Mouse (Mus musculus) hindbrain, embryonic 12.5 days (tissue): ENCODE measurements around the gene Calhm1. TPM values are rescaled to one million over a fixed set of nuclear protein-coding genes. Genes with fewer than 3 reads are reported as not detected.

Source experiments
- ATAC-seq: fragments of 200-750 bp; cut with Nextera tagmentation; 2 replicates; pipeline ENCODE4 v1.8.0; 2017; ENCODE audit warnings: moderate TSS enrichment; ENCODE audit not compliant: low FRiP score
- H3K27ac ChIP-seq: fragments of 300-500 bp; sonication (generic); 2 replicates; pipeline ENCODE4 v1.5.1; 2016; ENCODE audit warnings: mild to moderate bottlenecking
- H3K27me3 ChIP-seq: fragments of 300-500 bp; sonication (generic); 2 replicates; pipeline ENCODE4 v1.6.1; 2016; ENCODE audit warnings: mild to moderate bottlenecking
- H3K36me3 ChIP-seq: fragments of 300-500 bp; sonication (generic); 2 replicates; pipeline ENCODE4 v1.6.1; 2016; ENCODE audit warnings: mild to moderate bottlenecking
- H3K4me1 ChIP-seq: fragments of 300-500 bp; sonication (generic); 2 replicates; pipeline ENCODE4 v1.6.1; 2016
- H3K4me2 ChIP-seq: fragments of 300-500 bp; sonication (generic); replicated peaks from 2 replicates; pipeline ENCODE4 v1.6.1; 2016; ENCODE audit warnings: mild to moderate bottlenecking
- H3K4me3 ChIP-seq: fragments of 300-500 bp; sonication (generic); 2 replicates; pipeline ENCODE4 v1.5.1; 2016; ENCODE audit warnings: mild to moderate bottlenecking
- H3K9ac ChIP-seq: fragments of 300-500 bp; sonication (generic); 2 replicates; pipeline ENCODE4 v1.6.1; 2016; ENCODE audit warnings: mild to moderate bottlenecking, moderate library complexity
- H3K9me3 ChIP-seq: fragments of 300-500 bp; sonication (generic); replicated peaks from 2 replicates; pipeline ENCODE4 v1.6.1; 2016; ENCODE audit warnings: mild to moderate bottlenecking
- WGBS: fragments of 180-500 bp; shearing (Covaris S2); methylation state at CpG from one replicate; pipeline ENCODE4 v1.1.7; 2016; 5-methylcytosine and 5-hydroxymethylcytosine counted together
- polyA plus RNA-seq: library from polyadenylated mRNA; unstranded; fragments of >200 nt; fragmentation: Nextera tagmentation; extraction: Ambion mirVana; gene quantifications from 2 replicates; pipeline ENCODE4 v1.2.1, GENCODE M21; 2016

The Calhm1 gene
- polyA plus RNA-seq: not detected in 2 replicates

DNA sequence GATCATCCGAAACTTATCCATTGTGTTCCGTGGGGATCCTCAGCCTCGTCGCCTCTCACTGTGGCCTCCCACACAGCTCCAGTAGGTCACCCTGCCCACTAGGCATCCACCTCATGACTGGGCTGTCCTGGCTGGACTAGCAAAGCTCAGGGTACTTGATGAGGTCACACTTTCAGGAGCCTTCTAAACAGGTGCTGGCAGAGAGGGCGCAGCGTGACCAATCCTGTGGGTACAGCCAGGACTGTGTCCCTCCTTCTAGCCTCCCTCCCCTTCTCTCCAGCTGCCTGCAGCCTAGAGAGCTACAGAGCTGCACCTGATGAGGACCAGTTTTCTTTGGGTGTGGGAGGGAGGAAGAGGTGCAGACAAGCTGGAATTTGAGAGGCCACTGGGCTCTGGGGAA is at the start of gene Calhm1:
Calhm1 (minus strand) TSS at position 101 of the 400 bp plus-strand sequence.
- 88% methylated on average over 6 of the region's 6 CpGs for WGBS
- Histone ChIP-seq H3K4me3 (no peak within 1 kb of the TSS), H3K4me2 (no peak within 1 kb of the TSS), H3K27ac (no peak within 1 kb of the TSS), H3K36me3 (no peaks in the 10 kb centered on the region), H3K27me3 (peaks cover 6% of the 10 kb centered on the region; the same call in 1 of the 2 replicates), H3K4me1 (no peaks in the 10 kb centered on the region), H3K9me3 (no peaks in the 10 kb centered on the region), H3K9ac (no peak within 1 kb of the TSS)
- ATAC-seq: no peak

DNA sequence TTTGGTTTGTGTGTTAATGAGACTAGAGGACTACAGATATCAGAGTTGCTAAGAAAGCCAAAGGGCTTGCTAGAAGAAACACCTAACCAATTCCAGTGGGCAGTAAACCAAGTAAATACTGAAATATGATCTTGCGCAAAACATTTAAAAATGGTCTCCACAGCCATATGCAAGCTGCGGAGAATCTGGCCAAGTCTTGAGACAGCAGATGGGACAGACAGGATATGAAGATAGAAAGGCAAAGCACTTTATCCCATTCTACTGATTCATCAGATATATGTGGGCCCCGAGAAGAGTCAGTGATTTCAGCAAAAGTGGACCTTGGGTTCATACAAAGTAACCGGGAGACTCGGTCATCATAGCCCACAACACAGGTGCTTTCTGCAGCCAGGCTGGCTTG is 48.1 kb upstream of the Calhm1 start:
- Histone ChIP-seq H3K4me2 (no peak overlapping the region), H3K9me3 (no peaks in the 10 kb centered on the region), H3K4me1 (peaks cover 5% of the 10 kb centered on the region), H3K9ac (no peak overlapping the region), H3K27me3 (no peaks in the 10 kb centered on the region), H3K27ac (no peak overlapping the region), H3K36me3 (no peaks in the 10 kb centered on the region), H3K4me3 (no peak overlapping the region)
- whole genome bisulfite sequencing: 96% methylated on average over 5 of the region's 5 CpGs
- no peak for ATAC-seq

DNA sequence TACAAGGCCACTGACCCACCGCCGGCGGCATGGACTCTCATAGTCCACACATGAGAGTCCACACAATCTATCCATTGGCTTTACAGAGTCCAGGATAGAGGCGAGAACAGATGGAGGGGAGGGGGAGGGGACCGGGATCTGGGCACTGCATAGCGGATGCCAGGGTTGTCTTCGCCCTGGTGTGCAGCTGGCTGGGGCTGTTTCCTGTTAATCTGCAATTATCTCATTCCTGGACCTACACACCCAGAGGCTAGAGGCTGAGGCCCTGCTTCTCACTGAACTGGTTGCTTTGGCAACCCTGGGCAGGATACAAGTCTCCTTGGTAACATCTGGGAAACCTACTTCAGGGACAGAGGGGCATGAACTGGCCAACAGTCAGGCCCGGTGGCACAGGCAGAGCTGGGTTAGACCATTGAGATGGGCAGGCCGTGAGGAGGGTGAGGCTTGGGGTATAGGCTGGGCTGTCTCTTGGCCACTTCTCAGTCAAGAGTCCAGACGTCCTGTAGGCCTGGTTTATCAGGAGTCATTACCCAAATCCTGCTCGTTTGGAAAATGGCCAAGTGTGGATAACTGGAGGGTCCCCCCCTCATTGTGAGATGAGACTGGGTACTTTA is 44.6 kb upstream of the Calhm1 start:
- Histone ChIP-seq H3K36me3 (no peaks in the 10 kb centered on the region), H3K27ac (peak overlapping the region; percentile 46; the same call in 1 of the 2 replicates), H3K9ac (no peak overlapping the region), H3K4me2 (no peak overlapping the region), H3K4me3 (no peak overlapping the region), H3K27me3 (no peaks in the 10 kb centered on the region), H3K4me1 (peaks cover 19% of the 10 kb centered on the region), H3K9me3 (no peaks in the 10 kb centered on the region)
- peak; percentile 90 for ATAC-seq
- 70% methylated on average over 11 of the region's 11 CpGs for WGBS

DNA sequence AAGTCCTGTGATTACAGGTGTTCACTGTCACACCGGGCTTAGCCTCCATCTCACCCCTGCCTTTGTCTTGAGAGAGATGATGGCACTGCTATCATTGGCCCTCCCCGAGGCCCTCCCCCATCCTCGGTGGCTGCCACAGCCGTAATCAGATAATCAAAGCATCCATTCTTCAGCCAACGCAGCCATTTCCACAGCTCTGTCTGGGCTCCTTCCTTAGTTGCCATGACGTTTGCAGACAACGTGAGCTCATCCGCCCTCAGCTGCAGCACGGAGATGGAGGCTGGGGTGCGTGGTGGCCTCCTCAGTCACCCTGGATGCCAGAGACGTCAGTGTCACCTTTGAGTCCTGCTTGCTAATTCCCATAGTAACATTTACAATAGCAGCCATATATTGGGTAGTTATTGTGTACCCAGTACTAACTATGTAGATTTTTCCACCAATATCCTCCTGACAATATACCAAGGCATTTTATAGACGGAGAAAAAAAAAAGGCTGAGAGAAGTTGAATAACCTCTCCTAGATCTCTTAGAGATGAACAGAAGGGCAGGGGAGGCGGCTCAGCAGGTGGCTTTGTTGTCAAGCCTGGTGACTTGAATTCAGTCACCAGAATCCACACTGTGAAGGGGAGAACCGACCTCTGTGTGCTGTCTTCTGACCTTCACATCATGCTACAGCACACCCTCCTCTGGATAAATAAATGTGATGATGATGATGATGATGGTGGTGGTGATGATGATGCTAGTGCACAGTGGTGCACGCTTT is 42.6 kb upstream of the Calhm1 start:
- Histone ChIP-seq H3K4me2 (no peak overlapping the region), H3K4me1 (peaks cover 19% of the 10 kb centered on the region), H3K4me3 (no peak overlapping the region), H3K36me3 (no peaks in the 10 kb centered on the region), H3K27ac (no peak overlapping the region), H3K27me3 (no peaks in the 10 kb centered on the region), H3K9me3 (peaks cover 6% of the 10 kb centered on the region; the same call in 1 of the 2 replicates), H3K9ac (no peak overlapping the region)
- WGBS: 44% methylated on average over 15 of the region's 15 CpGs
- no peak for ATAC-seq

DNA sequence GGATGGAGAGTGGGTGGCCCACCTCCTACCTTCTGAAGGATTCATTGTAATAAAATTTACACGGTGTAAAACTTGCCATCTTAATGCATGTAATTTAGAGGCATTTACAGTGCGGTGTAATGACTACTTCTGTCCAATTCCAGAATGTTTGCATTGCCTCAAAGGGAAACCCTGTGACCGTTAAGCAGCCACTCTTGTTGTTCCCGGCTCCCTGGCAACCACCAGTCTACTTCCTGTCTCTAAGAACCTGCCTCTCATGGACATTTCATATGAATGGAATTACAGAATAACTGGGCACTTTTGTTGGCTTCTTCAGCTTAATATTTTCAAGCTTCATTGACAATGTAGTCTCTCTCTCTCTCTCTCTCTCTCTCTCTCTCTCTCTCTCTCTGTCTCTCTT is 40.7 kb upstream of the Calhm1 start:
- H3K27ac ChIP-seq: no peak overlapping the region
- no peak overlapping the region for H3K4me2 ChIP-seq
- H3K4me3 ChIP-seq: no peak overlapping the region
- H3K9me3 ChIP-seq: peaks cover 6% of the 10 kb centered on the region; the same call in 1 of the 2 replicates
- no peak for ATAC-seq
- peaks cover 23% of the 10 kb centered on the region for H3K4me1 ChIP-seq
- peaks cover 17% of the 10 kb centered on the region for H3K27me3 ChIP-seq
- no peaks in the 10 kb centered on the region for H3K36me3 ChIP-seq
- H3K9ac ChIP-seq: no peak overlapping the region
- WGBS: 62% methylated on average over 4 of the region's 4 CpGs

DNA sequence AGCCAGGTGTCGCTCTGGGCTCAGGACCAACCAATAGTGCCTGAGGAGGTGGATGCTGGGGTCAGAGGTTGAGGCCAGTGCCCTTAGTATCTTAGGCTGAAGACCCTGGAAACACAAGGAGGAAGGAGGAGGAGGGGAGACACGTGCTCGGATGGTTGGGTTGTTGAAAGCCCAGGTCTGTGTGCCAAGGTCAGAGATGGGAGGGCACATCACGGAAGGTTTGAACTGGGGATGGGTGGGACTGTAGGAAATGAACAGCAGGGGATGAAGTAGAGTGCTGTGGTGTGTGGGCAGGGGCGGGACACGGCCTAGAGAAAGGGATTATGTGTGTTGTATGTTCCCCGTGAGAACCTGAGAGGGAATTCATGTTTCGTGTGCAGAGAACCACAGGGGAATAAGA is 40.2 kb upstream of the Calhm1 start:
- Histone ChIP-seq H3K9me3 (peaks cover 6% of the 10 kb centered on the region; the same call in 1 of the 2 replicates), H3K4me1 (peaks cover 28% of the 10 kb centered on the region)
- WGBS: 57% methylated on average over 8 of the region's 8 CpGs

DNA sequence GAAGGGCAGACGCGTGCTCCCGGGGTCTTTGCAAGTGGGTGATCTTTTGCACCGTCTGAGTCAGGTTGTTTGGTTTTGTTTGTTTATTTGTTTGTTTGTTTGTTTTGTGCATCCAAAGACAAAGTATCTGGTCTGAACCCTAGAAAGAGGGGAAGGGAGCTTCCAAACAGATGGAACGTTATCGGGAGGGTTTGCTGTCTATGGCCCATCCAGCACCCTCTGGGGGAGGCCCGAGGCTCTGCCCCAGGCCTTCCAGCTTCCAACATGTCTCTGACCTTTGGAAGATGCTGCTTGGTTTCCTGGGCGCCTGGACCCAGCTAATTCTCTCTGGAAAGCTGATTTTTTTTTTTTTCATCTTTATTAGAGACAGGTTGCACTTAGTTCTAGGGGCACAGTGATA is 36.0 kb upstream of the Calhm1 start:
- WGBS: 14% methylated on average over 8 of the region's 8 CpGs
- Histone ChIP-seq H3K9me3 (peaks cover 6% of the 10 kb centered on the region; the same call in 1 of the 2 replicates), H3K27me3 (peaks cover 37% of the 10 kb centered on the region), H3K9ac (0 out of 2 replicates have a peak overlapping the region, but pooled peaks have one; percentile 75), H3K4me2 (peak overlapping the region; percentile 99), H3K36me3 (no peaks in the 10 kb centered on the region), H3K27ac (no peak overlapping the region), H3K4me3 (peak overlapping the region; percentile 75), H3K4me1 (peaks cover 20% of the 10 kb centered on the region)
- no peak for ATAC-seq

More for the DNA sequence above, 40.2 kb upstream of the Calhm1 start:
- H3K36me3 ChIP-seq: no peaks in the 10 kb centered on the region
- peaks cover 22% of the 10 kb centered on the region for H3K27me3 ChIP-seq
- H3K9ac ChIP-seq: no peak overlapping the region
- no peak overlapping the region for H3K4me3 ChIP-seq
- no peak for ATAC-seq
- H3K4me2 ChIP-seq: no peak overlapping the region
- H3K27ac ChIP-seq: 0 out of 2 replicates have a peak overlapping the region, but pooled peaks have one; percentile 17

DNA sequence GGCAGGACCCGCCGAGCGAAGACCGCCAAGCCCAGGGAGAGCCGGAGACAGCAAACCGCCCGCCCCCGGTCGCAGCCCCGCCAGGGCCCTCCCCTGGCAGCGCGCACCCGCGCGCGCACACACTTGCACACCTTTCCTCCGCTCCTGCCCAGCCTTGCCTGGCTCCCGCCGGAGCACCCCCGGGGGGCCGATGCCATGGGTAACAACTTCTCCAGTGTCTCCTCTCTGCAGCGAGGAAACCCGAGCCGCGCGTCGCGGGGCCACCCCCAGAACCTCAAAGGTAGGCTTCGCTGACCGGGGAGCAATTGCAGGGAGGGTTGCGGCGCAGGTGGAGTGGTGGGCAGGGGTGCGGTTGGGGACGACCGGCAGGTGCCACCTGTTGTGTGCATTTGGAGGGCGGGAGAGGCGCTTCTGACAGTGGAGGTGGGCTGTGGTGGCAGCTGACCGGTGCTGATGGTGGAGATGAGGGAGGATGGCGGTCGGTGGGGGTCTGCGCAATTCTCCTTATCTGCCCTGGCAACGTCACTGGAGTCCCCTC is 35.3 kb upstream of the Calhm1 start:
- peaks cover 37% of the 10 kb centered on the region for H3K27me3 ChIP-seq
- H3K9me3 ChIP-seq: peaks cover 6% of the 10 kb centered on the region; the same call in 1 of the 2 replicates
- H3K36me3 ChIP-seq: no peaks in the 10 kb centered on the region
- peak overlapping the region; percentile 99 for H3K4me2 ChIP-seq
- H3K9ac ChIP-seq: peak overlapping the region; percentile 75
- WGBS: 1% methylated on average over 42 of the region's 42 CpGs
- 0 out of 2 replicates have a peak, but pooled peaks have one; percentile 27 for ATAC-seq
- peaks cover 16% of the 10 kb centered on the region for H3K4me1 ChIP-seq
- H3K27ac ChIP-seq: peak overlapping the region; percentile 23; the same call in 1 of the 2 replicates
- peak overlapping the region; percentile 75 for H3K4me3 ChIP-seq

DNA sequence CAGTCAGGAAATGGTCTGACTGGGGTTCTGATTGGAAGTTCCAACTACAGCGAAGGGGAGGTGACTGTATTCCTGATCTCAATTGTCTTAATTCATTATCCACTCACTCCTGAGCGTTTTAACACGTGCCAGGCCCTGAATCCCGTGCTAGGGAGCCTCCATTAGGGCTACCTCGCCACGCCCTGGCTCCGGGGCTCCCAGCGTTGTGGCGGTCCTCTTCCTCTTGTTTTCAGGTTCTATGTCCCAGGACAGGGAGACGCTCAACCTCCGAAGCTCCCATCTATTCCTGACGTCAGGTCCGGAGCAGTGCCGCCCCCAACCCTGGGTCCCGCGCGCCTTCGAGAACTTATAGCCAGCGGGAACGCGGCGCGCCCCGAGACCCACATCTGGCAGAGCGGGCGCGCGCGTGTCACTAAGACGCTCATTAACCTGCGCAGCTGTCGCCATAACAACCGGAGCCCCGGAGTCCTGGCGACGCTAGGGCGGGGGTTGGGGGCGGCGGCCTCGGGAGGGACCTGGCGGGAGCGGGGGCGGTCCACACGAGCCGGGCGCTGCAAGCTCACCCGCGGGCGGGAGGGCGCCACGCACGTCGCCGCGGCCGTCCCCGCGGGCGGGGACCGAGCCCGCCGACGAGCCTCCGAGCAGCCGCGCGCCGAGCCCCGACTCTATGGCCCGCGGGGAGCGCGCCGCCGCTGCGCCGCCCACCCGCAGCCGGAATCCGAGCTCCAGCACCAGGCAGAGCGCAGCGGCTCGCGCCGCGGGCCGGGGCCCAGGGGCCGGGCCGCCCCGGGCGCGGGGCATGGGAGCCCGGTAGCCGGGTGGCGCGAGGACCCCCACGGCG is 34.6 kb upstream of the Calhm1 start, which contains the start of gene Neurl1a:
Neurl1a (plus strand) TSS at position 390 of the 841 bp plus-strand sequence.
- H3K27ac ChIP-seq: peak within 1 kb of the TSS; percentile 23; the same call in 1 of the 2 replicates
- H3K36me3 ChIP-seq: no peaks in the 10 kb centered on the region
- peak within 1 kb of the TSS; percentile 99 for H3K4me2 ChIP-seq
- H3K9ac ChIP-seq: peak within 1 kb of the TSS; percentile 75
- H3K27me3 ChIP-seq: peaks cover 37% of the 10 kb centered on the region
- H3K9me3 ChIP-seq: peaks cover 6% of the 10 kb centered on the region; the same call in 1 of the 2 replicates
- ATAC-seq: peak; percentile 71
- WGBS: under 1% methylated on average over 61 of the region's 98 CpGs
- H3K4me1 ChIP-seq: peaks cover 10% of the 10 kb centered on the region
- H3K4me3 ChIP-seq: peak within 1 kb of the TSS; percentile 75

DNA sequence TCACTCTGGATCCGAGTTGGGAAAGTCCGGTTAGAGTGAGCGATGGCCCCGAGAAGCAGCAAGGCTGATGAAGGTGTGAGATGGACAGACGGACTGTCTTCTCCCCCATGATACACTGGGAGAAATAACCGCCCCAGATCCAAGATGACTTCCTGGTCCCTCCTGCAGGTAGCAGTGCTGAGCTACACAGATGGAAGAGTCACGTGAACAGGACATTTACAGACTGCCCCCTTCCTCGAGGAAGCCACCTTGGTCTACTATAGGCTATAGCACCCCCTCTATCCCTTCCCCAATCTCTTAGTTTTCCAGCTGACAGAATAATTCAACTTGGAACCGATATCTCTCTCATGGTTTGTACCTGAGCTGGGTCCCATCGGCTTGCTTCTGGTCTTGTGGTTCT is 33.9 kb upstream of the Calhm1 start:
- no peak overlapping the region for H3K9ac ChIP-seq
- peak; percentile 26; the same call in 1 of the 2 replicates for ATAC-seq
- peaks cover 10% of the 10 kb centered on the region for H3K4me1 ChIP-seq
- peaks cover 41% of the 10 kb centered on the region for H3K27me3 ChIP-seq
- H3K36me3 ChIP-seq: no peaks in the 10 kb centered on the region
- peak overlapping the region; percentile 99 for H3K4me2 ChIP-seq
- peak overlapping the region; percentile 75; the same call in 1 of the 2 replicates for H3K4me3 ChIP-seq
- WGBS: 25% methylated on average over 10 of the region's 10 CpGs
- no peak overlapping the region for H3K27ac ChIP-seq
- peaks cover 6% of the 10 kb centered on the region; the same call in 1 of the 2 replicates for H3K9me3 ChIP-seq

DNA sequence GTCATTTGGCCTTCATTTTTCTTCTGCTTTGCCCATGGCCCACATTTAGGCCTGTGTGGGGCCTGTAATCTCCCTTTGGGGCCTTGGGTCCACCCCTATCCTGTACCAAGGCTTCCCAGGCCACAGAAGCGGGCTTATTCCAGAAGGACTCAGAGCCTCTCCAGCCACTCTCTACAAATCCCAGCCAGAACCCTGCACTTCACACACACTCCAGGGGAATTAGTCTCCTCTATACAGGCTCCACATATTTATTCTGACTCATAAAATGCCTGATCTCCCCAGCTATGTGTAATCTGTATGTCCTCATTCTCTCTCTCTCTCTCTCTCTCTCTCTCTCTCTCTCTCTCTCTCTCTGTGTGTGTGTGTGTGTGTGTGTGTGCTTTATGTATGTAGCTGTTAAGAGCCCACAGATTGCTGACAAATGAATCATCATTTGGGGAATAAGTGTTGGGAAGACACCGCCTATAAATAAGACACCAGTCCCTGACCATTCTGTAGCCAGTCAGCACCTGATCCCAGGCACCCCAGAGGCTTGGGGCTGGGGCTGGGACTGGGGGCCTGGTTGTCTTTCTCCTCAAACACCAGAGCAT is 33.0 kb upstream of the Calhm1 start:
- H3K36me3 ChIP-seq: no peaks in the 10 kb centered on the region
- WGBS: 71% methylated on average over 2 of the region's 2 CpGs
- H3K27me3 ChIP-seq: peaks cover 41% of the 10 kb centered on the region

More for the DNA sequence above, 33.0 kb upstream of the Calhm1 start:
- ATAC-seq: no peak
- H3K4me3 ChIP-seq: no peak overlapping the region
- no peak overlapping the region for H3K27ac ChIP-seq
- no peak overlapping the region for H3K9ac ChIP-seq
- peaks cover 10% of the 10 kb centered on the region for H3K4me1 ChIP-seq
- no peak overlapping the region for H3K4me2 ChIP-seq
- peaks cover 2% of the 10 kb centered on the region; the same call in 1 of the 2 replicates for H3K9me3 ChIP-seq
